Mouse (Mus musculus) adipocyte (in vitro differentiated cells): ENCODE data around the gene Greb1.

ENCODE experiments used
- DNase-seq: peaks from one replicate; pipeline ENCODE4 v3.0.0-alpha.2; 2016; ENCODE audit warnings: low spot score

Greb1 gene

GRCm38 (mm10) chr12:16800259-16800958, at the start of gene Greb1:
Gene Greb1, minus strand, starts transcription at chr12:16800886.
- DNase-seq = no peak

- DNase-seq = no peak
These were observed 49.1 kb upstream of the Greb1 start for GRCm38 (mm10) chr12:16849821-16850220.

GRCm38 (mm10) chr12:16848501-16848900, 47.8 kb upstream of the Greb1 start:
- no peak for DNase-seq

- DNase-seq = no peak
These were observed 46.6 kb upstream of the Greb1 start for GRCm38 (mm10) chr12:16847204-16847792.

GRCm38 (mm10) chr12:16844623-16845592, 44.2 kb upstream of the Greb1 start:
- DNase-seq = no peak

- peak; percentile 68 for DNase-seq
These were observed 40.4 kb upstream of the Greb1 start for GRCm38 (mm10) chr12:16840842-16841782.

- DNase-seq = peak; percentile 77
These were observed 37.1 kb upstream of the Greb1 start for GRCm38 (mm10) chr12:16837766-16838165.

- peak; percentile 79 for DNase-seq
These were observed 35.5 kb upstream of the Greb1 start for GRCm38 (mm10) chr12:16836188-16836587.

GRCm38 (mm10) chr12:16834701-16835100, 34.0 kb upstream of the Greb1 start:
- DNase-seq = no peak

GRCm38 (mm10) chr12:16831071-16831470, 30.4 kb upstream of the Greb1 start:
- no peak for DNase-seq

GRCm38 (mm10) chr12:16829785-16830184, 29.1 kb upstream of the Greb1 start:
- no peak for DNase-seq

- peak; percentile 83 for DNase-seq
These were observed 27.8 kb upstream of the Greb1 start for GRCm38 (mm10) chr12:16828505-16828904.

- no peak for DNase-seq
These were observed 23.0 kb upstream of the Greb1 start for GRCm38 (mm10) chr12:16823701-16824100.

GRCm38 (mm10) chr12:16822181-16822734, 21.6 kb upstream of the Greb1 start:
- DNase-seq = no peak

GRCm38 (mm10) chr12:16820761-16821160, 20.1 kb upstream of the Greb1 start:
- no peak for DNase-seq

GRCm38 (mm10) chr12:16818513-16818912, 17.8 kb upstream of the Greb1 start:
- DNase-seq = no peak

GRCm38 (mm10) chr12:16817147-16817546, 16.5 kb upstream of the Greb1 start:
- no peak for DNase-seq

GRCm38 (mm10) chr12:16811477-16811876, 10.8 kb upstream of the Greb1 start:
- no peak for DNase-seq

- peak; percentile 43 for DNase-seq
These were observed 10.1 kb upstream of the Greb1 start, which contains the start of gene E2f6 for GRCm38 (mm10) chr12:16810525-16811431. Gene E2f6, plus strand, starts transcription at chr12:16810963.

- peak; percentile 79 for DNase-seq
These were observed 7.4 kb upstream of the Greb1 start for GRCm38 (mm10) chr12:16808045-16808444.
